Mouse (Mus musculus) heart, postnatal 0 days (tissue): ENCODE measurements around the gene Prok2.
A peak's percentile ranks its signal among the peaks of the same experiment; 100 is the strongest.

Experiments
- CTCF ChIP-seq: IDR thresholded peaks from 2 replicates; pipeline ENCODE4 v1.5.1; 2016; ENCODE audit warnings: antibody characterized with exemption, control low read depth, low read depth
- EP300 ChIP-seq: IDR thresholded peaks from 2 replicates; pipeline ENCODE4 v1.6.1; 2016; ENCODE audit warnings: antibody characterized with exemption, low read depth

DNA sequence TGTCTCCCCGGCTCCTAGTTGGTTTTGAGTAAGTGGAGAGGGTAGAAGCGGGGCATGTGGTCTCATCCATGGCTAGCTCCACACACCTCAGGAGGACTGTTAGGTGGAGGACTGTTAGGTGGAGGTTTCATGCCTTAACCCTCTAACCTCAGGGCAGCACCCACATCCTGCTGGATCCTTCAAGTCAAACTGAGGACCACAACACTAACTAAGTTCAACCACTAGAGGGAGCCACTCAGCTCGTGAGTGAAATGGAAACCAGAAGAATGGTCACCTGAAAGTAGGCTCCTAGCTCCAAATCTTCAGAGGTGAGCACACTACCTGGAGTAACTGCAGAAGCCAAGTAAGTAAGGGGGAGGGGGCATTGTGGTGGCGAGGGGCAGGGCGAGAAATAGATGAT, 41.3 kb downstream of the Prok2 start:
- peak; percentile 63 for TF ChIP-seq CTCF
- TF ChIP-seq EP300: no peak
